Mouse (Mus musculus) heart, embryonic 16.5 days (tissue): ENCODE measurements around the gene Trip4. TPM values are rescaled to one million over a fixed set of nuclear protein-coding genes. Genes with fewer than 3 reads are reported as not detected.

Experiments used
- ATAC-seq: fragments of 200-750 bp; cut with Nextera tagmentation; replicated peaks from 2 replicates; pipeline ENCODE4 v1.8.0; 2017; ENCODE audit warnings: moderate number of reproducible peaks; ENCODE audit not compliant: insufficient read depth, low FRiP score; ENCODE audit errors: extremely low read depth
- H3K27ac ChIP-seq: fragments of 300-500 bp; sonication (generic); 2 replicates; pipeline ENCODE4 v1.5.1; 2014; ENCODE audit warnings: mild to moderate bottlenecking, low read length, control low read depth, moderate library complexity
- H3K27me3 ChIP-seq: fragments of 300-500 bp; sonication (generic); 2 replicates; pipeline ENCODE4 v1.6.1; 2014; ENCODE audit warnings: low read length, mixed read lengths; ENCODE audit not compliant: control insufficient read depth, insufficient read depth
- H3K36me3 ChIP-seq: fragments of 300-500 bp; sonication (generic); 2 replicates; pipeline ENCODE4 v1.6.1; 2014; ENCODE audit not compliant: control insufficient read depth, insufficient read depth
- H3K4me1 ChIP-seq: fragments of 300-500 bp; sonication (generic); 2 replicates; pipeline ENCODE4 v1.6.1; 2014; ENCODE audit warnings: low read length, mixed read lengths; ENCODE audit not compliant: control insufficient read depth, insufficient read depth
- H3K4me2 ChIP-seq: fragments of 300-500 bp; sonication (generic); 2 replicates; pipeline ENCODE4 v1.6.1; 2014; ENCODE audit warnings: low read depth, mild to moderate bottlenecking, control low read depth, low read length
- H3K4me3 ChIP-seq: fragments of 300-500 bp; sonication (generic); 2 replicates; pipeline ENCODE4 v1.5.1; 2014; ENCODE audit warnings: mild to moderate bottlenecking, control low read depth, low read length
- H3K9ac ChIP-seq: fragments of 300-500 bp; sonication (generic); 2 replicates; pipeline ENCODE4 v1.6.1; 2014; ENCODE audit warnings: low read length, control low read depth
- H3K9me3 ChIP-seq: fragments of 300-500 bp; sonication (generic); replicated peaks from 2 replicates; pipeline ENCODE4 v1.6.1; 2016; ENCODE audit warnings: low read length; ENCODE audit not compliant: control insufficient read depth
- WGBS: fragments of 180-500 bp; shearing (Covaris S2); extraction: QIAGEN DNeasy Blood & Tissue Kit; methylation state at CpG from one replicate; pipeline ENCODE4 v1.1.7; 2014; 5-methylcytosine and 5-hydroxymethylcytosine counted together
- polyA plus RNA-seq: library from polyadenylated mRNA; unstranded; fragments of >200 nt; fragmentation: Nextera tagmentation; extraction: Ambion mirVana; gene quantifications from 2 replicates; pipeline ENCODE4 v1.2.1, GENCODE M21; 2015

The Trip4 gene
- polyA plus RNA-seq, 1 experiment from 2014 or later = 22.5 TPM

GRCm38 (mm10) chr9:65820301-65820700 lies 88.3 kb downstream of the Trip4 start:
- Histone ChIP-seq H3K27me3 (no peaks in the 10 kb centered on the region), H3K9ac (no peak overlapping the region), H3K4me2 (no peak overlapping the region), H3K4me1 (peaks cover 38% of the 10 kb centered on the region), H3K27ac (no peak overlapping the region), H3K36me3 (peaks cover 2% of the 10 kb centered on the region; the same call in 1 of the 2 replicates), H3K9me3 (no peaks in the 10 kb centered on the region; the same call in 1 of the 2 replicates), H3K4me3 (no peak overlapping the region)
- 72% methylated on average over 2 of the region's 2 CpGs for WGBS
- ATAC-seq = no peak

- Histone ChIP-seq H3K9me3 (no peaks in the 10 kb centered on the region; the same call in 1 of the 2 replicates), H3K4me1 (peaks cover 23% of the 10 kb centered on the region), H3K4me2 (no peak overlapping the region), H3K4me3 (no peak overlapping the region), H3K36me3 (peaks cover 4% of the 10 kb centered on the region; the same call in 1 of the 2 replicates), H3K9ac (no peak overlapping the region), H3K27ac (no peak overlapping the region), H3K27me3 (no peaks in the 10 kb centered on the region)
- no peak for ATAC-seq
- 92% methylated on average over 2 of the region's 2 CpGs for WGBS
Measured at GRCm38 (mm10) chr9:65818402-65818801, 90.2 kb downstream of the Trip4 start.

GRCm38 (mm10) chr9:65812841-65813240 lies 95.8 kb downstream of the Trip4 start:
- no peaks in the 10 kb centered on the region for H3K27me3 ChIP-seq
- peak; percentile 59 for ATAC-seq
- peaks cover 4% of the 10 kb centered on the region; the same call in 1 of the 2 replicates for H3K36me3 ChIP-seq
- H3K9ac ChIP-seq = peak overlapping the region; percentile 38
- H3K4me3 ChIP-seq = no peak overlapping the region; the same call in 1 of the 2 replicates
- H3K4me1 ChIP-seq = peaks cover 29% of the 10 kb centered on the region
- peak overlapping the region; percentile 45 for H3K4me2 ChIP-seq
- WGBS = 30% methylated on average over 2 of the region's 2 CpGs
- peak overlapping the region; percentile 89 for H3K27ac ChIP-seq
- H3K9me3 ChIP-seq = no peaks in the 10 kb centered on the region; the same call in 1 of the 2 replicates

GRCm38 (mm10) chr9:65811784-65812183 lies 96.8 kb downstream of the Trip4 start:
- WGBS = 92% methylated on average over 1 of the region's 1 CpGs
- ATAC-seq = no peak
- H3K9me3 ChIP-seq = no peaks in the 10 kb centered on the region; the same call in 1 of the 2 replicates
- 0 out of 2 replicates have a peak overlapping the region, but pooled peaks have one; percentile 18 for H3K27ac ChIP-seq
- no peaks in the 10 kb centered on the region for H3K27me3 ChIP-seq
- H3K36me3 ChIP-seq = peaks cover 4% of the 10 kb centered on the region; the same call in 1 of the 2 replicates
- H3K9ac ChIP-seq = no peak overlapping the region
- H3K4me2 ChIP-seq = no peak overlapping the region
- no peak overlapping the region for H3K4me3 ChIP-seq
- peaks cover 30% of the 10 kb centered on the region for H3K4me1 ChIP-seq

DNA sequence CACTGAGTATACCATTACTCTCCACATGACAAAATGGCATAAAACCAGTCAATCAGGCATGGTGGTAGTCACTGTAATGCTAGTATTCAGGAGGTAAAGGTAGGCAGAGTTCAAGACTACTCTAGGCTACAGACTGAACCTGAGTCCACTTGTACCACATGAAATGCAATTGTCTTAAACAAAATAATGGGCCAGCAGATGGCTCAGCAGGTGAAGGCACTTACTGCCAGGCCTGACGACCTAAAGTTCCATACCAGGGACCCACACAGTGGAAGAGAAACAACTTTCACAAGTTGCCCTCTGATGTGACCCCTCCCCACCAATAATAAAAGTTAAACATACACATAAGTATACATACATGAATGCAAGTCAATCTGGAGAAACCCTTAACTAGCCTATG lies 100.8 kb downstream of the Trip4 start:
- no peak overlapping the region for H3K4me3 ChIP-seq
- peaks cover 26% of the 10 kb centered on the region for H3K4me1 ChIP-seq
- H3K27ac ChIP-seq = peak overlapping the region; percentile 61
- WGBS = 83% methylated on average over 1 of the region's 1 CpGs
- no peaks in the 10 kb centered on the region for H3K27me3 ChIP-seq
- no peak for ATAC-seq
- no peaks in the 10 kb centered on the region for H3K36me3 ChIP-seq
- no peaks in the 10 kb centered on the region for H3K9me3 ChIP-seq
- H3K4me2 ChIP-seq = no peak overlapping the region
- H3K9ac ChIP-seq = no peak overlapping the region

DNA sequence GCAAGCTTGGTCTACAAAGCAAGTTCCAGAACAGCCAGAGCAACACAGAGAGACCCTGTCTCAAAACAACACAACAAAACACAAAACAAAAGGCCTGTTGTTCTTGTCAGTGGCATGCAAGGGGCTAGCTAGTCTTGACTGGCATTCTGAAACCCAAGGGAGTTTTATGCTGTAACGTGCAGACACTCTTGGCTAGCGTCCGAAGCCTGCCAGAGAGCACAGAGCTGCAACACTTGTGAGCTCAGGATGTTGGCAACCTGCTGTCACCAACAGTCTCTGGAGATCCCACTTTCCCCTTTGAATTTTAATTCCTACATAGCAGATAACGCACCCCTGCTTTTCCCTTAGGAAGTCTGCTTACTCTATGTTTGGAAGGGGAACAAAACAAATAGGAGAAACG lies 101.3 kb downstream of the Trip4 start:
- 32% methylated on average over 5 of the region's 5 CpGs for WGBS
- peak overlapping the region; percentile 44 for H3K27ac ChIP-seq
- peak overlapping the region; percentile 1; the same call in 1 of the 2 replicates for H3K4me2 ChIP-seq

GRCm38 (mm10) chr9:65799770-65800169 lies 108.8 kb downstream of the Trip4 start:
- no peak overlapping the region for H3K4me2 ChIP-seq
- no peaks in the 10 kb centered on the region for H3K36me3 ChIP-seq
- H3K4me3 ChIP-seq = no peak overlapping the region
- WGBS = 68% methylated on average over 4 of the region's 4 CpGs
- H3K4me1 ChIP-seq = peaks cover 28% of the 10 kb centered on the region
- H3K27ac ChIP-seq = peak overlapping the region; percentile 25; the same call in 1 of the 2 replicates
- no peaks in the 10 kb centered on the region for H3K9me3 ChIP-seq
- H3K27me3 ChIP-seq = no peaks in the 10 kb centered on the region
- no peak for ATAC-seq
- H3K9ac ChIP-seq = no peak overlapping the region

More for the DNA sequence above, 101.3 kb downstream of the Trip4 start:
- no peak overlapping the region for H3K9ac ChIP-seq
- no peaks in the 10 kb centered on the region for H3K9me3 ChIP-seq
- H3K4me3 ChIP-seq = no peak overlapping the region
- no peaks in the 10 kb centered on the region for H3K36me3 ChIP-seq
- H3K27me3 ChIP-seq = no peaks in the 10 kb centered on the region
- H3K4me1 ChIP-seq = peaks cover 22% of the 10 kb centered on the region
- ATAC-seq = peak; percentile 45; the same call in 1 of the 2 replicates

DNA sequence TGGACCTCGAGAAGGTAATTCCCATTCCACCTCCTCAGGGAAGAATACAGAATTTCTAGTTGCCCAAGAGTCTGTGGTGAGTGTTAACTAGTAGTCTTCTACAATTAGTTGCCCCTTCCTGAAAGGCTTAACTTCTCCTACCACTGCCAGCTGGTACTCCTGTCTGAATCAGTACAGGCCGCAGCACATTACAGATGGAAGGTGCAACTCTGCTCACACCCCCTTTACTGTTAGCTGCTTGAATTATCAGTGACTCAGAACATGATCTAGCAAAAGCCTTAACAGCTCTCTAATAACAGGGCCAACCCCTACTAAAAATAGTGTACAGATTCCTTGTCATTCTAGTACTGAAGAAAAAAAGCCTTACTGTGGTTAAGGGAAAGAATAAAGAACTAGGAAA lies 112.9 kb downstream of the Trip4 start:
- Histone ChIP-seq H3K36me3 (peaks cover 6% of the 10 kb centered on the region; the same call in 1 of the 2 replicates), H3K4me3 (no peak overlapping the region), H3K4me1 (peaks cover 36% of the 10 kb centered on the region), H3K27ac (no peak overlapping the region; the same call in 1 of the 2 replicates), H3K9me3 (no peaks in the 10 kb centered on the region), H3K27me3 (no peaks in the 10 kb centered on the region), H3K9ac (no peak overlapping the region), H3K4me2 (no peak overlapping the region)
- no peak for ATAC-seq
- WGBS = 31% methylated on average over 2 of the region's 2 CpGs

- 89% methylated on average over 7 of the region's 7 CpGs for WGBS
Measured at GRCm38 (mm10) chr9:65794313-65794712, 114.3 kb downstream of the Trip4 start.

More at GRCm38 (mm10) chr9:65794313-65794712, 114.3 kb downstream of the Trip4 start:
- Histone ChIP-seq H3K4me3 (no peak overlapping the region), H3K4me2 (no peak overlapping the region), H3K27ac (no peak overlapping the region), H3K27me3 (no peaks in the 10 kb centered on the region), H3K4me1 (peaks cover 36% of the 10 kb centered on the region), H3K36me3 (peaks cover 6% of the 10 kb centered on the region; the same call in 1 of the 2 replicates), H3K9me3 (no peaks in the 10 kb centered on the region), H3K9ac (no peak overlapping the region)
- ATAC-seq = no peak
